28 mouse cellular contexts compared by ENCODE assay signal in genomic region chr10:57441049-57441448, GRCm38 (mm10). TPM values are rescaled to one million over a fixed set of nuclear protein-coding genes. Genes with fewer than 3 reads are reported as not detected.
DNase-seq lines count a peak whose midpoint lies in the region; ATAC-seq lines count a peak whose summit lies in the region.
"Had no signal": no experiment of that assay in that cellular context is flagged by ENCODE, and none has a peak within 500 bp of the region (broad histone marks: within the 10 kb centered on the region; RNA-seq: fewer than 3 reads in every experiment).

No protein-coding gene starts in this region.

- H3K9ac ChIP-seq in liver, embryonic 11.5 days (ENCODE audit: low read depth, low read length): no peak overlapping the region
- no peak overlapping the region for H3K9ac ChIP-seq in liver, embryonic 12.5 days
- H3K9ac ChIP-seq: embryonic facial prominence, embryonic 13.5 days; heart, embryonic 13.5 days; hindbrain, embryonic 12.5 days; intestine, embryonic 15.5 days; liver, embryonic 14.5 days; neural tube, embryonic 13.5 days had no signal

- 0 out of 2 replicates have a peak, but pooled peaks have one; percentile 17 for ATAC-seq in liver, embryonic 11.5 days (replicated peaks; ENCODE audit: low FRiP score)
- no peak for ATAC-seq in liver, embryonic 12.5 days
- ATAC-seq: hindbrain, postnatal 0 days; intestine, embryonic 15.5 days had no signal

- peaks cover 12% of the 10 kb centered on the region for H3K9me3 ChIP-seq in liver, embryonic 11.5 days (ENCODE audit: control insufficient read depth, low read length)
- H3K9me3 ChIP-seq in liver, embryonic 12.5 days (replicated peaks): 0 out of 2 replicates have a peak, but pooled peaks cover 2% of the 10 kb centered on the region
- H3K9me3 ChIP-seq: embryonic facial prominence, embryonic 13.5 days; heart, embryonic 13.5 days; hindbrain, embryonic 12.5 days; intestine, embryonic 15.5 days; neural tube, embryonic 13.5 days had no signal

- DNase-seq in gastrocnemius, postnatal 25 days: peak; percentile 8
- DNase-seq in gastrocnemius, postnatal 10 days: no peak
- no peak for DNase-seq in liver, embryonic 11.5 days (ENCODE audit: low spot score)
- peak; percentile 6 for DNase-seq in urinary bladder, postnatal 25 days (ENCODE audit: low spot score)
- no peak for DNase-seq in urinary bladder, postnatal 14 days (ENCODE audit: low spot score)
- no peak for DNase-seq in adrenal gland, postnatal 10 days
- DNase-seq: adrenal gland, postnatal 14 days; cerebellum, adult 11 months; cerebellum, adult 9-10 months; cerebellum, postnatal 36 days; heart, postnatal 14 days; kidney, adult 8-10 months; kidney, postnatal 10 days; layer of hippocampus, postnatal 36 days; left cerebral cortex, postnatal 4 days; lung, adult 2 months; lung, postnatal 14 days had no signal

- no peak overlapping the region for H3K4me2 ChIP-seq in liver, embryonic 11.5 days
- H3K4me2 ChIP-seq in liver, embryonic 12.5 days: no peak overlapping the region
- H3K4me2 ChIP-seq: embryonic facial prominence, embryonic 13.5 days; heart, embryonic 13.5 days; hindbrain, embryonic 12.5 days; intestine, embryonic 15.5 days; neural tube, embryonic 13.5 days had no signal

- no peak overlapping the region for H3K4me3 ChIP-seq in liver, embryonic 11.5 days (ENCODE audit: low read depth, low read length)
- no peak overlapping the region for H3K4me3 ChIP-seq in liver, embryonic 12.5 days
- H3K4me3 ChIP-seq: embryonic facial prominence, embryonic 13.5 days; forebrain, embryonic 10.5 days; heart, embryonic 13.5 days; hindbrain, embryonic 12.5 days; intestine, embryonic 15.5 days; midbrain, embryonic 10.5 days; myocyte; neural tube, embryonic 13.5 days had no signal

- H3K4me1 ChIP-seq in liver, embryonic 11.5 days (replicated peaks; ENCODE audit: control insufficient read depth, insufficient read depth, low read length): no peaks in the 10 kb centered on the region
- H3K4me1 ChIP-seq in liver, embryonic 12.5 days: no peaks in the 10 kb centered on the region
- H3K4me1 ChIP-seq: embryonic facial prominence, embryonic 13.5 days; forebrain, embryonic 10.5 days; hindbrain, embryonic 12.5 days; intestine, embryonic 15.5 days; midbrain, embryonic 10.5 days; neural tube, embryonic 13.5 days had no signal

- H3K27ac ChIP-seq in liver, embryonic 11.5 days (ENCODE audit: low read depth, low read length): no peak overlapping the region
- H3K27ac ChIP-seq in liver, embryonic 12.5 days: no peak overlapping the region
- H3K27ac ChIP-seq: embryonic facial prominence, embryonic 13.5 days; forebrain, embryonic 10.5 days; heart, embryonic 13.5 days; hindbrain, embryonic 12.5 days; hindbrain, postnatal 0 days; intestine, embryonic 15.5 days; liver, embryonic 14.5 days; midbrain, embryonic 10.5 days; neural tube, embryonic 13.5 days had no signal

- no peaks in the 10 kb centered on the region for H3K36me3 ChIP-seq in liver, embryonic 11.5 days (ENCODE audit: control insufficient read depth, insufficient read depth, low read length)
- no peaks in the 10 kb centered on the region for H3K36me3 ChIP-seq in liver, embryonic 12.5 days
- H3K36me3 ChIP-seq: embryonic facial prominence, embryonic 13.5 days; forebrain, embryonic 10.5 days; heart, embryonic 13.5 days; hindbrain, embryonic 12.5 days; intestine, embryonic 15.5 days; midbrain, embryonic 10.5 days; neural tube, embryonic 13.5 days had no signal

- no peaks in the 10 kb centered on the region for H3K27me3 ChIP-seq in liver, embryonic 11.5 days (replicated peaks; ENCODE audit: control insufficient read depth, insufficient read depth, low read length)
- H3K27me3 ChIP-seq in liver, embryonic 12.5 days (replicated peaks): no peaks in the 10 kb centered on the region
- H3K27me3 ChIP-seq: embryonic facial prominence, embryonic 13.5 days; heart, embryonic 13.5 days; hindbrain, embryonic 12.5 days; intestine, embryonic 15.5 days; neural tube, embryonic 13.5 days had no signal

RNA-seq across cellular contexts. Expression of gene Hsf2, which starts 45.1 kb away (rescaled TPM):
- total RNA-seq in gastrocnemius, postnatal 25 days (2021): 10 to 100 TPM; 23.0 to 29.8 TPM
- total RNA-seq in gastrocnemius, postnatal 10 days (2021): 10 to 100 TPM; 30.5 to 35.7 TPM
- 19.2 and 19.8 TPM in 2 replicates for polyA plus RNA-seq in liver, embryonic 11.5 days (2014; fragmentation: Nextera tagmentation; extraction: Ambion mirVana)
- 10.5 and 10.7 TPM in 2 replicates for polyA plus RNA-seq in liver, embryonic 12.5 days (2016; fragmentation: Nextera tagmentation; extraction: Ambion mirVana)
- 10 to 100 TPM; 17.3 to 21.9 TPM for total RNA-seq in adrenal gland, postnatal 10 days (2021)

Comparison
In these comparisons a context has a peak if more than half of its experiments do, and no peak if none do; other contexts are left out.
1. DNase-seq: peak in gastrocnemius, postnatal 25 days (single experiment) and urinary bladder, postnatal 25 days (single experiment); none in gastrocnemius, postnatal 10 days (single experiment), liver, embryonic 11.5 days (single experiment), urinary bladder, postnatal 14 days (single experiment) and adrenal gland, postnatal 10 days (single experiment).